Mouse (Mus musculus): ENCODE data around the gene Higd1c.
A peak's percentile ranks its signal among the peaks of the same experiment; 100 is the strongest.
"Not testable (repeated sequence)": the region's sequence is repeated elsewhere in the genome, so short reads cannot be mapped to it uniquely, and the experiment has no call there.

The Higd1c gene

GRCm38 (mm10) chr15:100410918-100411672 is 46.8 kb downstream of the Higd1c start:
- peak; percentile 55 to 66 for DNase-seq (ENCODE audit: low spot score in 2 of 2)

- DNase-seq (ENCODE audit: low spot score in 2 of 2), result no peak
Measured at GRCm38 (mm10) chr15:100411731-100412130, 47.4 kb downstream of the Higd1c start.

GRCm38 (mm10) chr15:100413306-100413705 is 49.0 kb downstream of the Higd1c start:
- DNase-seq (ENCODE audit: low spot score in 2 of 2), result no peak

GRCm38 (mm10) chr15:100414011-100414410 is 49.7 kb downstream of the Higd1c start:
- DNase-seq (ENCODE audit: low spot score in 2 of 2), result no peak

- no peak for DNase-seq (ENCODE audit: low spot score in 2 of 2)
Measured at GRCm38 (mm10) chr15:100414942-100415341, 50.6 kb downstream of the Higd1c start.

GRCm38 (mm10) chr15:100415684-100416083 is 51.3 kb downstream of the Higd1c start:
- DNase-seq (ENCODE audit: low spot score in 2 of 2), result no peak

GRCm38 (mm10) chr15:100417854-100418450 is 53.6 kb downstream of the Higd1c start:
- no peak for DNase-seq (ENCODE audit: low spot score in 2 of 2)

- no peak for DNase-seq (ENCODE audit: low spot score in 2 of 2)
Measured at GRCm38 (mm10) chr15:100419311-100419710, 55.0 kb downstream of the Higd1c start.

GRCm38 (mm10) chr15:100419901-100420745 is 55.8 kb downstream of the Higd1c start:
- DNase-seq (ENCODE audit: low spot score in 2 of 2), result no peak

GRCm38 (mm10) chr15:100421059-100421757 is 56.9 kb downstream of the Higd1c start:
- no peak for DNase-seq (ENCODE audit: low spot score in 2 of 2)

- DNase-seq (ENCODE audit: low spot score in 2 of 2), result not testable (repeated sequence)
Measured at GRCm38 (mm10) chr15:100421758-100422197, 57.4 kb downstream of the Higd1c start, which contains the start of gene Gm5475. Gene Gm5475 (plus strand): TSS chr15:100422147.

DNA sequence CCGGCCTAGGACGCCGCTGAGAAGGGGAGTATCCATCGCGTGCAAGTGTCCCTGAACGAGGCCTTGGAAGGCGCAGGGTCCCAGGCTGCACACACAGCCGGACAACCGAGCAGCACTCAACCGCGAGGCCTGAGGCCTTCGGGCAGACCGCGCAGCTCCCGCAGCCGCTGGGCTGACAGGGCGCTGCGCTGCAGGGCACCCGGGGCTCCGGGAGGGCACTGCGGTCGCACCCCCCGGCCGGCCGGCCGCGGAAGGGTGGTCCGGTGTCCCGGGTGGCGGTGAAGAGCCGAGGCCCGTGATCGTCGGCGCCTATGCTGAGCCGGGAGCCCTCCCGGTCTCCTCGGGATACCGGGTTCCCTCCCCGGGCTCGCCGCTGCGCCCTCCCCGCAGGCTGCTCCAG is 58.1 kb downstream of the Higd1c start:
- DNase-seq (ENCODE audit: low spot score in 2 of 2), result peak in 1 of 2 experiments; percentile 21

DNA sequence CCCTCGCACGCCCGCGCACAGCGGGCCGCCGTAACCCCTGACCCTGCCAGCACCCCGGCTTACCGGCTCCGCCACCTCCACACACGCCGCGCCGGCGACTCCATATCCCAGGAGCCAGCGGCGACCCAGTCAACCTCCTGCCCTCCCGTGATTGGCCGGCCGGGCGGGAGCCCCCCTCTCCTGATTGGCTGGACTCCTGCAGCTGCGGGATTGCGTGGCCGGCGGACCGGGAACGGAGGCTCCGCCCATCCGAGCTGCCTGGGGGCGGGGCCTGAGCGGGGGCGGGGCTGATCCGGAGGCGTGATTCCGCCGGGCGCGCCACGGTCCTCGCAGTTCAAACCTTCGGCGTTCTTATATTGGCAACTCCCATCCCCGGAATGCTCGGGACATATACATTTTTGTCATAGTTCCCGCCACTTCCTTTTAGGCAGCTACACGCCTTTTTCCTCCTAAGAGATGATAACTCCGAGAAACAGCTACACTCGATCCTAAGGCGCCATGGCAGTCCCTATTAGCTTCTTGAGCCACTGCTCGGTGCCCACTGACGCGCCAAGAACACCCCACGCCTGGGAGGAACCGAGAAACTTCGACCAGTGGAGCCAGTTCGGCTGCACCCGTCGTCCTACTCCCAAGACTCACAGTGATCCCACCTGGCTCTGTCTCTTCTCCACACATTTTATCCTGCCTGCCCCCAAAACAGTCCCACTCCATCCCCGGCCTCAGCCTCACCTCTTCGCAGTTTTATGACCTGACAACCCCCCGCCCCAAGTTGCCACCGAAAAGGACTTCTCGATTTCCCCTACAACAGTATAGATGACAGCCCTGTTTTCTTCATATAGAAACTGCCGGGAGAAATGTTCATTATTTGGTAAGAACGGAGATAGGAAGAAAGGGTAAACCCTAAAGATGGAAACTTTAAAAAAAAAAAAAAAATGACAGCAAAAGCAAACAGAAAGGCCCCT is 58.8 kb downstream of the Higd1c start:
- peak; percentile 93 for DNase-seq (ENCODE audit: low spot score in 2 of 2)

DNA sequence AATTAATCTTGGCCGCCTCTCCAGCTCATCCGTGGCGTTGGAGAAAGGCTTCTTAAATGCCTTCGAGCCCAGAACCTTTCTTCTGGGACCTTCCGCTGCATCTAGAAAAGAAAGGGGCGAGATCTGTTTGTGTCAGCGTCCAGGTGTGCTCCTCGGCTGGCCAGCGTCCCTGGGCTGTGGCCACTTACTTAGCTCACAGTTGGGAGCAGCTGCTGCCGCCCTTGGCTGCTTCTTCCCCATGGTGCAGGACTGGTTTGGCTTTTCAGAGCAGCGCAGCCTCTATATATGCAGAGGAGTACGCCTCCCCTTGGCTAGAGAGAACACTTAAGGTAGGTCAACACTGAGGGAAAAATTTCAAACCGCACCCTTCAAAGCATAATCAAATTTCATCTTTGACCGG is 59.6 kb downstream of the Higd1c start:
- DNase-seq (ENCODE audit: low spot score in 2 of 2), result no peak

DNA sequence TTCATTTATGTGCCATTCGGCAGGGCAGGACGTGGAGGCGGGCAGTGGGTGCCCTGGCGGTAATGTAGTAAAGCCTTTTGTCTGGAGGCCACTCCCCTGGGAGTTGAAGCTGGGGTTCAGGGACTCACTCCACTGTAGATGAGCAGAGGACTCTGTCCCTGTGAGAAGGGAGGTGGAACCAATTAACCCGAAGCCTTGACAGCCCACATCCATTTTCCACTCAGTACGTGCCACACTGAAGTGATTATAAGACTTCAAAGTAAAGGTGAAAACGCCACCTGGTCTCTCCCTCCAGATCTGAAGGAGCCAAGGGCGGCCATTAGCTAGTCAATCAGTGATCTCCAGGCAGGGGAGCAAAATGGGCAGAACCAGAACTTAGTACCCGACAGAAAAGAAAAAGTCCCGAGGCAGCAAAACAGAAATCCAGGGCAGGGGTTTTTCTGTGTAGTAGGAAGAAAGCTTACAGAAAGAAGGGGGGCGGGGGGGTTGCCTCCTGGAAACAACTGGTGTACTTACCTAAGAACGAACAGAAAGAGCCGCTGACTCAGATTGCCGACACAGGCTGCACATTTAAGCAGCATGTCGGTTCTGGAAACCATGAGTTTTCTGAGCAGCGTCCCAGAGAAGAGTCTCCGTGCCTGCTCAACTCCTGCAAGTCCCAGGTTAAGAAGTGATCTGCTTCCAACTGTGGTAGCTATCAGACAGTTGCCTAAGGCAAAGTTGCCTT is 60.2 kb downstream of the Higd1c start, which contains the start of gene Slc11a2:
Gene Slc11a2, minus strand, starts transcription at position 677 of the 727 bp plus-strand sequence.
- DNase-seq (ENCODE audit: low spot score in 2 of 2), result no peak

DNA sequence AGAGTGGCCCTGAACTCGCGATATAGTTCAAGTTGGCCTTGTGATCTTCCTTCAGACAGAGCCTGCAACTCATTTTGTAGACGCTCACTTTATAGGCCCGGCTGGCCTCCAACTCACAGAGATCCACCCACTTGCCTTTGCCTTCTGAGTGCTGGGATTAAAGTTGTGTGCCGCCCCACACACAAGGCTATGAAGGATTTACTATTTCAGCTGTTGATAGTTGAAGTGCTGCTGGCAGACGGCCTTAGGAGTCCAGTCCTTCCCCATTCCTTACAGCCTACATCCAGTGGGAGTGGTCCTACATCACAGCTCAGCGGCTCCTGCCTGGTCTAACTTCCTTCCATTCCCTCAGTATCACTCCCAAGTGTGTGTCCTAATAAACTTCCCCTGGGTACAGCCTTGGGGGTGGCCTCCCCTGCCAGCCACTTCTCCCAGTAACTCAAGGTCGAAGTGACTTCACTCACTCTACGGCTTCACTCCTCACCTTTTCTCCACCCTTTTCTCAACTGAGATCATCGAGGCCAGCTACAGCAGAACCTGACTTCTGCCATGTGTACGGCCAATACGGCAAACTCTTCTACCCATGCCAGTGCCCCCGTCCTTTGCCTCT is 64.1 kb downstream of the Higd1c start:
- no peak for DNase-seq (ENCODE audit: low spot score in 2 of 2)

- DNase-seq (ENCODE audit: low spot score in 2 of 2), result no peak
Measured at GRCm38 (mm10) chr15:100429959-100430565, 65.7 kb downstream of the Higd1c start.

DNA sequence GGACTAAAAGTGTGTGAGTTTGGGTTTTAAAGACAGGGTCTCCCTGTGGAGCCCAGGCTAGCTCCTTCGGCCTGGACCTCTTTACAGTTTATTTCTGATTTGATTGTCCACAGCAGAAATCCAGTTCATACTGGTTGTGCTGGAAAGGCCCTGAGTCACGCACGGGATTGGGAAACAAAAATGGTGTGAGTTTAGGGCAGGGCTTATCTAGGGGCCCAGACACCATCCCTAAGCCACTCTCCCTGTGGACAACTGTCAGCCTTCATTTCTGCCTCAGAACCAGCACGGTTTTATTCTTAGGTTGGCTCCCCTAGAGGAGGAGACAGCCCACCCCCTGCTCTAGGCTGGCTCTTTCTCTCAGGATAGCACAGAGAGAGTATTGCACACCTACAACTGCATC is 68.9 kb downstream of the Higd1c start:
- no peak for DNase-seq (ENCODE audit: low spot score in 2 of 2)
